Mouse (Mus musculus) limb, embryonic 12.5 days (tissue): ENCODE results near the gene Paqr3. TPM values are rescaled to one million over a fixed set of nuclear protein-coding genes. Genes with fewer than 3 reads are reported as not detected.
A peak's percentile ranks its signal among the peaks of the same experiment; 100 is the strongest.

ENCODE experiments used
- ATAC-seq: fragments of 200-750 bp; cut with Nextera tagmentation; 2 replicates; pipeline ENCODE4 v1.8.0; 2017; ENCODE audit warnings: low read depth, moderate TSS enrichment; ENCODE audit not compliant: insufficient number of reproducible peaks, insufficient read depth, low FRiP score, low TSS enrichment
- H3K27ac ChIP-seq: fragments of 300-500 bp; sonication (generic); 2 replicates; pipeline ENCODE4 v1.5.1; 2016; ENCODE audit warnings: mild to moderate bottlenecking, moderate library complexity
- H3K27me3 ChIP-seq: fragments of 300-500 bp; sonication (generic); 2 replicates; pipeline ENCODE4 v1.6.1; 2016; ENCODE audit warnings: mild to moderate bottlenecking, moderate library complexity
- H3K36me3 ChIP-seq: fragments of 300-500 bp; sonication (generic); 2 replicates; pipeline ENCODE4 v1.6.1; 2016; ENCODE audit warnings: mild to moderate bottlenecking, moderate library complexity
- H3K4me1 ChIP-seq: fragments of 300-500 bp; sonication (generic); replicated peaks from 2 replicates; pipeline ENCODE4 v1.6.1; 2016
- H3K4me2 ChIP-seq: fragments of 300-500 bp; sonication (generic); 2 replicates; pipeline ENCODE4 v1.6.1; 2016; ENCODE audit warnings: mild to moderate bottlenecking, moderate library complexity
- H3K4me3 ChIP-seq: fragments of 300-500 bp; sonication (generic); replicated peaks from 2 replicates; pipeline ENCODE4 v1.5.1; 2016; ENCODE audit warnings: mild to moderate bottlenecking
- H3K9ac ChIP-seq: fragments of 300-500 bp; sonication (generic); replicated peaks from 2 replicates; pipeline ENCODE4 v1.6.1; 2016; ENCODE audit warnings: mild to moderate bottlenecking, moderate library complexity
- H3K9me3 ChIP-seq: fragments of 300-500 bp; sonication (generic); 2 replicates; pipeline ENCODE4 v1.6.1; 2016; ENCODE audit warnings: mild to moderate bottlenecking, moderate library complexity
- WGBS: fragments of 180-500 bp; shearing (Covaris S2); methylation state at CpG from one replicate; pipeline ENCODE4 v1.1.7; 2016; 5-methylcytosine and 5-hydroxymethylcytosine counted together
- polyA plus RNA-seq: library from polyadenylated mRNA; unstranded; fragments of >200 nt; fragmentation: Nextera tagmentation; extraction: Ambion mirVana; gene quantifications from 2 replicates; pipeline ENCODE4 v1.2.1, GENCODE M21; 2016

Gene Paqr3
- polyA plus RNA-seq, 1 experiment from 2014 or later = 8.9 TPM

DNA sequence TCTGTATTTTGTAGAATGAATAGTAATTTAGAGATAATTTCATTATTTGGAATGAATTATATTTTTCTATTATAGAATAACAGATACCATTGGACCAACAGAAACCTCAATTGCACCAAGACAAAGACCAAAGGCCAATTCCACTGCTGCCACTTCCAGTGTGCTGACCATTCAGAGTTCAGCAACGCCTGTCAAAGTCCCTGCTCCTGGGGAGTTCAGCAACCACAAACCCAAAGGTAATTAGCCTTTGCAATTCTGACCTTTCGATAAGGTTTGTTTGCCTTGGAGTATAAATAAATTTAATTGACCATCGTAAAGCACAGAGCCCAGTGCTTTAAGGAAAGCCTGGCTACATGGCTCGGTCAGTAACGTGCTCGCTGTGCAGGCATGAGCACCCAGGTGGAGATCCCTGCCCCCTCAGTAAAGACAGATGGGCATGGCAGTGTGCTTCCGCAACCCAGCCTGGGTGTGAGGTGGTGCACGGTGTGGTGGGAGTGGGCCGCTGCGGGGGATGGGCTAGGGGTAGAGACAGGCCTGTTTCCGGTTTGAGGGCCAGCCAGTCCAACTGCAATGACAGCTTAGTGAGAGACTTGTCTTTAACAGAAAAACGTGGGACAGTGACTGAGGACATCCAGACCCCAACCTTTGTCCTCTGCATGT, 54.5 kb downstream of the Paqr3 start:
- Histone ChIP-seq H3K9me3 (no peaks in the 10 kb centered on the region), H3K4me3 (no peak overlapping the region), H3K27me3 (no peaks in the 10 kb centered on the region), H3K4me1 (peaks cover 4% of the 10 kb centered on the region), H3K4me2 (no peak overlapping the region), H3K36me3 (peaks cover 17% of the 10 kb centered on the region; the same call in 1 of the 2 replicates), H3K9ac (no peak overlapping the region), H3K27ac (no peak overlapping the region)
- WGBS = 29% methylated on average over 12 of the region's 12 CpGs
- no peak for ATAC-seq

DNA sequence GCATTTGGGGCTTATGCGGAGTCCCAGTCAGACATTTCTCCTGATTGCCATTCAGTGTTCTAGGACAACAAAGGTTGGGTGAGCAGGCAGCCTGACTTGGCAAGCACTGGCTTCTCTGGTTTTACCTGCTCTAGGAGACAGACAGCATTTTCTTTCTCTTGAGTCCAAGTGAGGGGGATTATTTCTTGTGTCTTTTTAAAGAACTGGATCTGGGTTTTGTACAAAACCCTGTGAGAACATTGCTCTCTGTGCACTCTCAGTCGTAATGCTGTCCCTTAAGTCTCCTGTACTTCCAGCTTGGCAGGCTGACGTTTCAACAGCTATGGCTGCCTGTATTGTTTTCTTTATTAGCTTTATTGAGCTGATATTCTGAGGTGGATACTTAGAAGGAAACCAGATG, 55.0 kb downstream of the Paqr3 start:
- Histone ChIP-seq H3K36me3 (peaks cover 17% of the 10 kb centered on the region; the same call in 1 of the 2 replicates), H3K4me1 (peaks cover 4% of the 10 kb centered on the region), H3K4me3 (no peak overlapping the region), H3K9me3 (no peaks in the 10 kb centered on the region), H3K27me3 (no peaks in the 10 kb centered on the region), H3K4me2 (no peak overlapping the region), H3K9ac (no peak overlapping the region), H3K27ac (no peak overlapping the region)
- 75% methylated on average over 3 of the region's 3 CpGs for WGBS
- no peak for ATAC-seq

DNA sequence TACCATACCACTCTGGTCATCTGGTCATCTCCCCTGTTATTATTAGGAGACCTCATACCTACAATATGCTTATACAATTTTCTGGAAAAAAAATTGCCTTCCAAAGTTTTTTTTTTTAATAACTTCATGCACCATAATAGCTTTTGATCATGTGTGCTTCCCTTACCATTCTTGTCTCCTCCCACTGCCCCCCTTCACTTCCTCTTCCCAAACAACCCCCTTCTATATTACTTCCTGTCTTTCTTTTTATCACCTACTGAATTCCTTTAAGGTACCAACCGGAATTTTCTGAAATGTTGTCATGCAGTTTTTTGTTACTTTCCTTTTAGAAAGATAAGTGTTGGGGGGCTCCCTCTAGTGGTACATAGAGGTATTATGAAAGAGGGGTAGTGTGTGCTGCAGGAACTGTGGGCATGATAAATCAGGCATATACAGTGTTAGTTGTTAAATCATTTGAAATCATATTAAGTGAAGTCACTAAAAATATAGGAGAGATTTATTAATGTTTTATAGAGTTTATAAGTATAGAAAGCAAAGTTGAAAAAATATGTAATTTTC, 55.8 kb downstream of the Paqr3 start:
- H3K4me3 ChIP-seq = no peak overlapping the region
- no peak overlapping the region for H3K9ac ChIP-seq
- H3K4me1 ChIP-seq = peaks cover 4% of the 10 kb centered on the region
- peaks cover 17% of the 10 kb centered on the region; the same call in 1 of the 2 replicates for H3K36me3 ChIP-seq
- no peaks in the 10 kb centered on the region for H3K27me3 ChIP-seq
- 4% methylated on average over 1 of the region's 1 CpGs for WGBS
- no peak overlapping the region for H3K4me2 ChIP-seq
- ATAC-seq = no peak
- no peaks in the 10 kb centered on the region for H3K9me3 ChIP-seq
- no peak overlapping the region for H3K27ac ChIP-seq

- no peak overlapping the region for H3K9ac ChIP-seq
- no peak overlapping the region for H3K27ac ChIP-seq
- no peak for ATAC-seq
- peaks cover 17% of the 10 kb centered on the region; the same call in 1 of the 2 replicates for H3K36me3 ChIP-seq
- no peak overlapping the region for H3K4me2 ChIP-seq
- 76% methylated on average over 10 of the region's 10 CpGs for WGBS
- peaks cover 4% of the 10 kb centered on the region for H3K4me1 ChIP-seq
- no peaks in the 10 kb centered on the region for H3K9me3 ChIP-seq
- H3K27me3 ChIP-seq = no peaks in the 10 kb centered on the region
- no peak overlapping the region for H3K4me3 ChIP-seq
Observed at GRCm38 (mm10) chr5:97054801-97055200, 56.6 kb downstream of the Paqr3 start.

- Histone ChIP-seq H3K27ac (no peak overlapping the region), H3K9me3 (no peaks in the 10 kb centered on the region), H3K4me1 (peaks cover 4% of the 10 kb centered on the region), H3K9ac (no peak overlapping the region), H3K4me3 (no peak overlapping the region), H3K27me3 (no peaks in the 10 kb centered on the region), H3K4me2 (no peak overlapping the region), H3K36me3 (peaks cover 17% of the 10 kb centered on the region; the same call in 1 of the 2 replicates)
- WGBS = 84% methylated on average over 5 of the region's 5 CpGs
- ATAC-seq = no peak
Observed at GRCm38 (mm10) chr5:97054166-97054565, 57.2 kb downstream of the Paqr3 start.

- no peaks in the 10 kb centered on the region for H3K27me3 ChIP-seq
- no peak overlapping the region for H3K27ac ChIP-seq
- WGBS = 94% methylated on average over 5 of the region's 5 CpGs
- H3K4me3 ChIP-seq = no peak overlapping the region
- no peak overlapping the region for H3K9ac ChIP-seq
- no peaks in the 10 kb centered on the region for H3K4me1 ChIP-seq
- peaks cover 8% of the 10 kb centered on the region; the same call in 1 of the 2 replicates for H3K36me3 ChIP-seq
- no peaks in the 10 kb centered on the region for H3K9me3 ChIP-seq
- ATAC-seq = peak; percentile 6; the same call in 1 of the 2 replicates
- H3K4me2 ChIP-seq = no peak overlapping the region
Observed at GRCm38 (mm10) chr5:97048905-97049304, 62.5 kb downstream of the Paqr3 start.

DNA sequence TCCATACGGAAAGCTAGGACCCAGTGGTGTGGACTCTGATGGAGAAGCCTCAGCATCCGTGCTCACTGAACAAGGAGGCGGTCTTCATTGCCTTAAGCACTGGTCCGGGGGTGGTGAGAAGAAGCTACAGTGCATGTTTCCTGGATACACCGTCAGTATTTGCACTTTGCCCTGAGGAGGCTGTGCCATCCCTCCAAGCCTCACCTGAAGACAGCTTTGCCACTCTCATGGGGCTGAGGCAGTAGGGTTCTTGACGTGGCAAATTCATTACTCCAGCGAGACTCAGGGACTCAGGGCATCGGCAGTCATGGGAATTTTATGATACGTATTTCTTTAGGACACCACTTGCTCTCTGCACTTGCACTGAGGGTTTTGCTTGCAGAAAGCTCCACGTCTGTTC, 64.7 kb downstream of the Paqr3 start:
- no peaks in the 10 kb centered on the region for H3K4me1 ChIP-seq
- H3K27me3 ChIP-seq = no peaks in the 10 kb centered on the region
- no peak overlapping the region for H3K9ac ChIP-seq
- H3K36me3 ChIP-seq = peaks cover 5% of the 10 kb centered on the region; the same call in 1 of the 2 replicates
- ATAC-seq = no peak
- H3K4me2 ChIP-seq = no peak overlapping the region
- WGBS = 87% methylated on average over 10 of the region's 10 CpGs
- H3K4me3 ChIP-seq = no peak overlapping the region
- H3K9me3 ChIP-seq = no peaks in the 10 kb centered on the region
- no peak overlapping the region for H3K27ac ChIP-seq

- Histone ChIP-seq H3K9me3 (no peaks in the 10 kb centered on the region), H3K27me3 (no peaks in the 10 kb centered on the region), H3K4me2 (no peak overlapping the region), H3K27ac (no peak overlapping the region), H3K9ac (no peak overlapping the region), H3K36me3 (peaks cover 5% of the 10 kb centered on the region; the same call in 1 of the 2 replicates), H3K4me1 (no peaks in the 10 kb centered on the region), H3K4me3 (no peak overlapping the region)
- ATAC-seq = no peak
- WGBS = 71% methylated on average over 7 of the region's 7 CpGs
Observed at GRCm38 (mm10) chr5:97045260-97045659, 66.1 kb downstream of the Paqr3 start.

Other genes starting within 250 kb of the Paqr3 start
- gene Bmp2k, start 113.9 kb downstream of the Paqr3 start, polyA plus RNA-seq = 8.5 TPM in 2 replicates